Mouse (Mus musculus): ENCODE data around the gene Asdurf.

GRCm38 (mm10) chr1:53388762-53389161 is 36.3 kb upstream of the Asdurf start:
- TF ChIP-seq SRF (IDR thresholded peaks at IDR 0.05; ENCODE audit: control insufficient read depth, insufficient read length, low read depth) (no peak), MYOG (IDR thresholded peaks at IDR 0.05; ENCODE audit: control insufficient read depth in 1 of 3, insufficient read depth in 1 of 3, insufficient read length in 2 of 3, low read depth in 2 of 3) (no peak), POLR2A (IDR thresholded peaks at IDR 0.05; ENCODE audit: insufficient read length, low read depth) (no peak), POLR2AphosphoS2 (IDR thresholded peaks at IDR 0.05; ENCODE audit: insufficient read length, low read depth) (no peak), TCF12 (IDR thresholded peaks at IDR 0.05; ENCODE audit: insufficient read depth, poor library complexity, severe bottlenecking) (no peak), MAX (IDR thresholded peaks at IDR 0.05; ENCODE audit: low read depth) (no peak), REST (IDR thresholded peaks at IDR 0.05; ENCODE audit: insufficient read depth, insufficient read length) (no peak), MYOD1 (IDR thresholded peaks at IDR 0.05; ENCODE audit: control insufficient read depth in 1 of 3, insufficient read length in 2 of 3, low read depth in 2 of 3) (no peak), TCF3 (IDR thresholded peaks at IDR 0.05; ENCODE audit: insufficient read length, low read depth) (no peak)
